Mouse (Mus musculus): Measurements from ENCODE around the gene Olfr1024.

Olfr1024 gene

GRCm38 (mm10) chr2:85904952-85905351 lies at the start of gene Olfr1024:
Olfr1024 (minus strand) TSS chr2:85905052.
- no peak for DNase-seq (ENCODE audit: low spot score)

- DNase-seq (ENCODE audit: low spot score): no peak
These were observed 45.3 kb upstream of the Olfr1024 start, which contains the start of gene Olfr1028 for GRCm38 (mm10) chr2:85950137-85950536. Olfr1028 (plus strand) TSS chr2:85950437.

- no peak for DNase-seq (ENCODE audit: low spot score)
These were observed 16.4 kb upstream of the Olfr1024 start, which contains the start of gene Olfr1026 for GRCm38 (mm10) chr2:85921258-85921657. Olfr1026 (plus strand) TSS chr2:85921558.

DNA sequence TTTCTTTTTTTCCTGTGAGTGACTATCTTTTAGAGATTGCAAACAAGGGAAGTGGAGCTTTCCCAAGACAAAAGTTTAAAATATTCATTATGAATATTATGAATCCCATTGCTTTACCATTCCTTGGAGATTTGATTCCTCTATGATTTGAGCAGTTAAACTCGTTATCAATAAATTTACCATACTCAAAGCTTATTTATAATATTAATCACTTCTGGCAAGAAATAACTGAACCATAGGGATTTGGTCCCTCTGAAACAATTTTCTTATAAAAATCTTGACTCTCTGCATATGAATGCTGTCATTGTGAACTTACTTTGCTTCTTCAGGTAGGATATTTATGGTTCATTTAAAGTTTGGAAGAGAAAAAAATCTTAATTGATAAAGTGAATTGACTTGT lies 10.0 kb upstream of the Olfr1024 start, which contains the start of gene Olfr1025-ps1:
Olfr1025-ps1 (plus strand) TSS at position 301 of the 400 bp plus-strand sequence.
- no peak for DNase-seq (ENCODE audit: low spot score)

- no peak for DNase-seq (ENCODE audit: low spot score)
These were observed 8.3 kb upstream of the Olfr1024 start for GRCm38 (mm10) chr2:85913197-85913596.

GRCm38 (mm10) chr2:85885340-85885739 lies 19.5 kb downstream of the Olfr1024 start, which contains the start of gene Olfr1023:
Olfr1023 (plus strand) TSS chr2:85885640.
- no peak for DNase-seq (ENCODE audit: low spot score)

- DNase-seq (ENCODE audit: low spot score): no peak
These were observed 36.6 kb downstream of the Olfr1024 start, which contains the start of gene Olfr1022 for GRCm38 (mm10) chr2:85868294-85868693. Olfr1022 (plus strand) TSS chr2:85868594.

Measured in c-Kit-positive CD71-positive TER-119-positive erythroid progenitor cells, embryonic 14.5 days (primary cell).